Mouse (Mus musculus): Measurements from ENCODE around the gene Tmem8b. TPM values are rescaled to one million over a fixed set of nuclear protein-coding genes. Genes with fewer than 3 reads are reported as not detected.
A peak's percentile ranks its signal among the peaks of the same experiment; 100 is the strongest.

Gene Tmem8b
- polyA plus RNA-seq, 1 experiment = 3.8 TPM

GRCm38 (mm10) chr4:43727718-43728575 lies 59.2 kb downstream of the Tmem8b start:
- H3K27ac ChIP-seq (ENCODE audit: insufficient read depth, low read length) = peak overlapping the region; percentile 61
- no peaks in the 10 kb centered on the region for H3K4me1 ChIP-seq (ENCODE audit: control insufficient read depth, insufficient read depth, insufficient read length)
- H3K4me3 ChIP-seq (ENCODE audit: extremely low read depth, insufficient read depth, insufficient read length) = no peak overlapping the region
- TF ChIP-seq POLR2A (IDR thresholded peaks at IDR 0.05; ENCODE audit: low read depth, low read length) (no peak), CTCF (IDR thresholded peaks at IDR 0.05; ENCODE audit: extremely low read depth, insufficient read depth, insufficient read length, insufficient replicate concordance) (no peak)
- DNase-seq (ENCODE audit: low read depth in 1 of 2, low spot score in 2 of 2) = no peak
- 76% methylated on average over 7 of the region's 7 CpGs for WGBS
- H3K36me3 ChIP-seq (ENCODE audit: control insufficient read depth, insufficient read depth, low read length) = no peaks in the 10 kb centered on the region
- H3K27me3 ChIP-seq (ENCODE audit: control insufficient read depth, insufficient read depth, low read length) = no peaks in the 10 kb centered on the region

GRCm38 (mm10) chr4:43728576-43728954 lies 59.8 kb downstream of the Tmem8b start:
- no peaks in the 10 kb centered on the region for H3K27me3 ChIP-seq (ENCODE audit: control insufficient read depth, insufficient read depth, low read length)
- peak overlapping the region; percentile 61 for H3K27ac ChIP-seq (ENCODE audit: insufficient read depth, low read length)
- DNase-seq (ENCODE audit: low read depth in 1 of 2, low spot score in 2 of 2) = no peak
- no peaks in the 10 kb centered on the region for H3K36me3 ChIP-seq (ENCODE audit: control insufficient read depth, insufficient read depth, low read length)
- H3K4me1 ChIP-seq (ENCODE audit: control insufficient read depth, insufficient read depth, insufficient read length) = no peaks in the 10 kb centered on the region
- H3K4me3 ChIP-seq (ENCODE audit: extremely low read depth, insufficient read depth, insufficient read length) = no peak overlapping the region
- TF ChIP-seq CTCF (IDR thresholded peaks at IDR 0.05; ENCODE audit: extremely low read depth, insufficient read depth, insufficient read length, insufficient replicate concordance) = no peak
- no peak for TF ChIP-seq POLR2A (IDR thresholded peaks at IDR 0.05; ENCODE audit: low read depth, low read length)
- WGBS = 48% methylated on average over 5 of the region's 5 CpGs

- Histone ChIP-seq H3K36me3 (ENCODE audit: control insufficient read depth, insufficient read depth, low read length) (no peaks in the 10 kb centered on the region), H3K27ac (ENCODE audit: insufficient read depth, low read length) (peak overlapping the region; percentile 60), H3K27me3 (ENCODE audit: control insufficient read depth, insufficient read depth, low read length) (no peaks in the 10 kb centered on the region), H3K4me1 (ENCODE audit: control insufficient read depth, insufficient read depth, insufficient read length) (no peaks in the 10 kb centered on the region), H3K4me3 (ENCODE audit: extremely low read depth, insufficient read depth, insufficient read length) (no peak overlapping the region)
- TF ChIP-seq POLR2A (IDR thresholded peaks at IDR 0.05; ENCODE audit: low read depth, low read length) (no peak), CTCF (IDR thresholded peaks at IDR 0.05; ENCODE audit: extremely low read depth, insufficient read depth, insufficient read length, insufficient replicate concordance) (no peak)
- no peak for DNase-seq (ENCODE audit: low read depth in 1 of 2, low spot score in 2 of 2)
- 64% methylated on average over 3 of the region's 3 CpGs for WGBS
Measured at GRCm38 (mm10) chr4:43729126-43729525, 60.4 kb downstream of the Tmem8b start.

GRCm38 (mm10) chr4:43729794-43730550 lies 61.2 kb downstream of the Tmem8b start, which contains the start of gene Spaar:
Gene Spaar, plus strand, starts transcription at chr4:43730034.
- H3K4me1 ChIP-seq (ENCODE audit: control insufficient read depth, insufficient read depth, insufficient read length) = no peaks in the 10 kb centered on the region
- H3K4me3 ChIP-seq (ENCODE audit: extremely low read depth, insufficient read depth, insufficient read length) = no peak within 1 kb of the TSS
- H3K36me3 ChIP-seq (ENCODE audit: control insufficient read depth, insufficient read depth, low read length) = no peaks in the 10 kb centered on the region
- TF ChIP-seq CTCF (IDR thresholded peaks at IDR 0.05; ENCODE audit: extremely low read depth, insufficient read depth, insufficient read length, insufficient replicate concordance) = no peak
- TF ChIP-seq POLR2A (IDR thresholded peaks at IDR 0.05; ENCODE audit: low read depth, low read length) = no peak
- no peaks in the 10 kb centered on the region for H3K27me3 ChIP-seq (ENCODE audit: control insufficient read depth, insufficient read depth, low read length)
- no peak for DNase-seq (ENCODE audit: low read depth in 1 of 2, low spot score in 2 of 2)
- H3K27ac ChIP-seq (ENCODE audit: insufficient read depth, low read length) = peak within 1 kb of the TSS; percentile 60
- WGBS = 51% methylated on average over 14 of the region's 14 CpGs

GRCm38 (mm10) chr4:43730750-43731297 lies 62.1 kb downstream of the Tmem8b start:
- H3K27ac ChIP-seq (ENCODE audit: insufficient read depth, low read length) = no peak overlapping the region
- no peak overlapping the region for H3K4me3 ChIP-seq (ENCODE audit: extremely low read depth, insufficient read depth, insufficient read length)
- WGBS = 81% methylated on average over 21 of the region's 21 CpGs
- no peaks in the 10 kb centered on the region for H3K4me1 ChIP-seq (ENCODE audit: control insufficient read depth, insufficient read depth, insufficient read length)
- H3K36me3 ChIP-seq (ENCODE audit: control insufficient read depth, insufficient read depth, low read length) = no peaks in the 10 kb centered on the region
- no peak for DNase-seq (ENCODE audit: low read depth in 1 of 2, low spot score in 2 of 2)
- H3K27me3 ChIP-seq (ENCODE audit: control insufficient read depth, insufficient read depth, low read length) = no peaks in the 10 kb centered on the region
- no peak for TF ChIP-seq CTCF (IDR thresholded peaks at IDR 0.05; ENCODE audit: extremely low read depth, insufficient read depth, insufficient read length, insufficient replicate concordance)
- no peak for TF ChIP-seq POLR2A (IDR thresholded peaks at IDR 0.05; ENCODE audit: low read depth, low read length)

- H3K36me3 ChIP-seq (ENCODE audit: control insufficient read depth, insufficient read depth, low read length) = no peaks in the 10 kb centered on the region
- H3K27ac ChIP-seq (ENCODE audit: insufficient read depth, low read length) = no peak overlapping the region
- H3K4me1 ChIP-seq (ENCODE audit: control insufficient read depth, insufficient read depth, insufficient read length) = no peaks in the 10 kb centered on the region
- DNase-seq (ENCODE audit: low read depth in 1 of 2, low spot score in 2 of 2) = no peak
- TF ChIP-seq CTCF (IDR thresholded peaks at IDR 0.05; ENCODE audit: extremely low read depth, insufficient read depth, insufficient read length, insufficient replicate concordance) (no peak), POLR2A (IDR thresholded peaks at IDR 0.05; ENCODE audit: low read depth, low read length) (no peak)
- 4% methylated on average over 1 of the region's 1 CpGs for WGBS
- H3K27me3 ChIP-seq (ENCODE audit: control insufficient read depth, insufficient read depth, low read length) = no peaks in the 10 kb centered on the region
- no peak overlapping the region for H3K4me3 ChIP-seq (ENCODE audit: extremely low read depth, insufficient read depth, insufficient read length)
Measured at GRCm38 (mm10) chr4:43732171-43732570, 63.4 kb downstream of the Tmem8b start.

Data from spleen, adult 2 months (tissue).